Mouse (Mus musculus): ENCODE results near the gene Stub1. TPM values are rescaled to one million over a fixed set of nuclear protein-coding genes. Genes with fewer than 3 reads are reported as not detected.

Stub1 gene
- total and polyA plus RNA-seq, 3 experiments = 74.0 to 99.7 TPM; not detected in 1

- H3K36me3 ChIP-seq (ENCODE audit: control insufficient read depth in 1 of 2, insufficient read depth in 2 of 2, low read length in 2 of 2) = peaks cover 0 to 9% of the 10 kb centered on the region in 2 experiments; a peak in 1 of 4 replicates
- H3K9ac ChIP-seq (ENCODE audit: control insufficient read depth, low read depth, low read length, poor library complexity, severe bottlenecking) = no peak overlapping the region
- no peak overlapping the region for H3K4me3 ChIP-seq (ENCODE audit: control insufficient read depth in 1 of 2, insufficient read depth in 1 of 2, low read depth in 2 of 2, low read length in 2 of 2)
- no peak for TF ChIP-seq TBP (IDR thresholded peaks at IDR 0.05; ENCODE audit: low read depth, low read length)
- TF ChIP-seq HCFC1 (IDR thresholded peaks at IDR 0.05; ENCODE audit: low read depth, low read length) = no peak
- no peak for TF ChIP-seq USF1 (IDR thresholded peaks at IDR 0.05; ENCODE audit: low read depth, low read length)
- no peak for TF ChIP-seq ZKSCAN1 (IDR thresholded peaks at IDR 0.05; ENCODE audit: low read depth, low read length)
- TF ChIP-seq SMC3 (IDR thresholded peaks at IDR 0.05; ENCODE audit: low read depth, low read length) = no peak
- no peak for TF ChIP-seq ELF1 (IDR thresholded peaks at IDR 0.05; ENCODE audit: low read depth, low read length)
- no peak for TF ChIP-seq MAFK (IDR thresholded peaks at IDR 0.05; ENCODE audit: borderline replicate concordance, low read depth, low read length)
- TF ChIP-seq TAL1 (IDR thresholded peaks at IDR 0.05; ENCODE audit: low read length) = no peak
- TF ChIP-seq POLR2A (IDR thresholded peaks at IDR 0.05; ENCODE audit: control insufficient read depth in 1 of 2, insufficient read depth in 1 of 2, low read depth in 1 of 2, low read length in 2 of 2, poor library complexity in 1 of 2) = no peak
- TF ChIP-seq TCF12 (IDR thresholded peaks at IDR 0.05; ENCODE audit: low read depth, low read length) = no peak
- no peak for TF ChIP-seq RAD21 (IDR thresholded peaks at IDR 0.05; ENCODE audit: low read depth, low read length)
- TF ChIP-seq MYB (IDR thresholded peaks at IDR 0.05; ENCODE audit: low read depth, low read length) = no peak
- TF ChIP-seq CHD2 (IDR thresholded peaks at IDR 0.05; ENCODE audit: low read length) = no peak
- TF ChIP-seq E2F4 (IDR thresholded peaks at IDR 0.05; ENCODE audit: borderline replicate concordance, low read depth, low read length) = no peak
- no peak for TF ChIP-seq KAT2A (conservative IDR thresholded peaks at IDR 0.05; ENCODE audit: low read depth, low read length)
- no peak for TF ChIP-seq SIN3A (IDR thresholded peaks at IDR 0.05; ENCODE audit: low read length)
- no peak for TF ChIP-seq GATA1 (IDR thresholded peaks at IDR 0.05; ENCODE audit: low read depth, low read length)
- no peak for TF ChIP-seq MEF2A (IDR thresholded peaks at IDR 0.05; ENCODE audit: extremely low read depth, insufficient replicate concordance, low read depth, low read length, poor library complexity, severe bottlenecking)
- no peak for DNase-seq (ENCODE audit: low read depth, low spot score)
- H3K79me2 ChIP-seq (ENCODE audit: control insufficient read depth, insufficient read depth, low read length, poor library complexity) = peaks cover 20% of the 10 kb centered on the region
- H3K9me3 ChIP-seq (replicated peaks; ENCODE audit: insufficient read depth, low read length) = no peaks in the 10 kb centered on the region
- no peaks in the 10 kb centered on the region for H3K27me3 ChIP-seq (ENCODE audit: control insufficient read depth in 1 of 2, insufficient read depth in 2 of 2, low read length in 2 of 2)
- H3K4me1 ChIP-seq (ENCODE audit: control insufficient read depth in 1 of 2, insufficient read depth in 2 of 2, low read length in 2 of 2) = peaks cover 0 to 30% of the 10 kb centered on the region in 2 experiments; a peak in 2 of 4 replicates
- no peak overlapping the region for H3K27ac ChIP-seq (ENCODE audit: control insufficient read depth, low read depth, low read length)
These were observed 39.0 kb downstream of the Stub1 start for GRCm38 (mm10) chr17:25794197-25794596.

GRCm38 (mm10) chr17:25792615-25793014 lies 40.6 kb downstream of the Stub1 start, which contains the start of gene Fam173a:
Gene Fam173a, minus strand, starts transcription at chr17:25792901.
- Histone ChIP-seq H3K4me1 (ENCODE audit: control insufficient read depth in 1 of 2, insufficient read depth in 2 of 2, low read length in 2 of 2) (peaks cover 0 to 29% of the 10 kb centered on the region in 2 experiments; a peak in 2 of 4 replicates), H3K79me2 (ENCODE audit: control insufficient read depth, insufficient read depth, low read length, poor library complexity) (peaks cover 20% of the 10 kb centered on the region), H3K9ac (ENCODE audit: control insufficient read depth, low read depth, low read length, poor library complexity, severe bottlenecking) (peak within 1 kb of the TSS; percentile 87), H3K36me3 (ENCODE audit: control insufficient read depth in 1 of 2, insufficient read depth in 2 of 2, low read length in 2 of 2) (peaks cover 0 to 7% of the 10 kb centered on the region in 2 experiments; a peak in 1 of 4 replicates), H3K27me3 (ENCODE audit: control insufficient read depth in 1 of 2, insufficient read depth in 2 of 2, low read length in 2 of 2) (no peaks in the 10 kb centered on the region), H3K27ac (ENCODE audit: control insufficient read depth, low read depth, low read length) (peak within 1 kb of the TSS; percentile 97), H3K4me3 (ENCODE audit: control insufficient read depth in 1 of 2, insufficient read depth in 1 of 2, low read depth in 2 of 2, low read length in 2 of 2) (peak within 1 kb of the TSS; percentile 67 to 84), H3K9me3 (replicated peaks; ENCODE audit: insufficient read depth, low read length) (no peaks in the 10 kb centered on the region)
- DNase-seq (ENCODE audit: low read depth, low spot score) = peak; percentile 96
- TF ChIP-seq MYC (IDR thresholded peaks at IDR 0.05; ENCODE audit: low read depth, low read length) (peak; percentile 25; the same call in 1 of the 2 replicates), GABPA (IDR thresholded peaks at IDR 0.05; ENCODE audit: low read depth, low read length) (no peak), ZC3H11A (IDR thresholded peaks at IDR 0.05; ENCODE audit: low read depth, low read length) (no peak), USF1 (IDR thresholded peaks at IDR 0.05; ENCODE audit: low read depth, low read length) (no peak), MAZ (IDR thresholded peaks at IDR 0.05; ENCODE audit: low read depth, low read length) (peak; percentile 92), CHD1 (IDR thresholded peaks at IDR 0.05; ENCODE audit: low read depth, low read length) (no peak), POLR2A (IDR thresholded peaks at IDR 0.05; ENCODE audit: control insufficient read depth in 1 of 2, insufficient read depth in 1 of 2, low read depth in 1 of 2, low read length in 2 of 2, poor library complexity in 1 of 2) (peak; percentile 12 to 17; a peak in 1 of 4 replicates), SIN3A (IDR thresholded peaks at IDR 0.05; ENCODE audit: low read length) (0 out of 2 replicates have a peak, but pooled peaks have one; percentile 46), EP300 (IDR thresholded peaks at IDR 0.05; ENCODE audit: low read depth in 1 of 2, low read length in 2 of 2) (peak in 1 of 2 experiments; percentile 37; a peak in 1 of 4 replicates), TCF12 (IDR thresholded peaks at IDR 0.05; ENCODE audit: low read depth, low read length) (no peak), BHLHE40 (IDR thresholded peaks at IDR 0.05; ENCODE audit: borderline replicate concordance, low read depth, low read length) (no peak), ELF1 (IDR thresholded peaks at IDR 0.05; ENCODE audit: low read depth, low read length) (peak; percentile 46; the same call in 1 of the 2 replicates), CHD2 (IDR thresholded peaks at IDR 0.05; ENCODE audit: low read length) (no peak; the same call in 1 of the 2 replicates), RCOR1 (IDR thresholded peaks at IDR 0.05; ENCODE audit: low read depth, low read length) (no peak), POLR2AphosphoS2 (IDR thresholded peaks at IDR 0.05; ENCODE audit: low read length) (peak; percentile 90), E2F4 (IDR thresholded peaks at IDR 0.05; ENCODE audit: borderline replicate concordance, low read depth, low read length) (peak; percentile 91; the same call in 1 of the 2 replicates), CTCF (IDR thresholded peaks at IDR 0.05 in 2 of 3, conservative IDR thresholded peaks at IDR 0.05 in 1 of 3; ENCODE audit: control insufficient read depth in 1 of 3, insufficient read depth in 1 of 3, low read depth in 2 of 3, low read length in 3 of 3, poor library complexity in 1 of 3, severe bottlenecking in 1 of 3) (no peak), ZMIZ1 (IDR thresholded peaks at IDR 0.05; ENCODE audit: low read depth, low read length) (peak; percentile 61; the same call in 1 of the 2 replicates), SMC3 (IDR thresholded peaks at IDR 0.05; ENCODE audit: low read depth, low read length) (no peak), HCFC1 (IDR thresholded peaks at IDR 0.05; ENCODE audit: low read depth, low read length) (no peak; the same call in 1 of the 2 replicates), POLR2AphosphoS5 (IDR thresholded peaks at IDR 0.05; ENCODE audit: borderline replicate concordance, low read depth, low read length) (no peak)
